Mouse (Mus musculus) midbrain, embryonic 16.5 days (tissue): Measurements from ENCODE around the gene Zzef1. TPM values are rescaled to one million over a fixed set of nuclear protein-coding genes. Genes with fewer than 3 reads are reported as not detected.

Experiments
- ATAC-seq: fragments of 200-750 bp; cut with Nextera tagmentation; 2 replicates; pipeline ENCODE4 v1.8.0; 2017; ENCODE audit warnings: moderate TSS enrichment
- H3K27ac ChIP-seq: fragments of 300-500 bp; sonication (generic); 2 replicates; pipeline ENCODE4 v1.5.1; 2014; ENCODE audit warnings: mild to moderate bottlenecking, low read length, mixed read lengths
- H3K27me3 ChIP-seq: fragments of 300-500 bp; sonication (generic); 2 replicates; pipeline ENCODE4 v1.6.1; 2014; ENCODE audit warnings: low read depth, low read length, mixed read lengths; ENCODE audit not compliant: control insufficient read depth, insufficient read depth
- H3K36me3 ChIP-seq: fragments of 300-500 bp; sonication (generic); 2 replicates; pipeline ENCODE4 v1.6.1; 2014; ENCODE audit warnings: mild to moderate bottlenecking, low read length, moderate library complexity, mixed read lengths; ENCODE audit not compliant: control insufficient read depth, insufficient read depth
- H3K4me1 ChIP-seq: fragments of 300-500 bp; sonication (generic); 2 replicates; pipeline ENCODE4 v1.6.1; 2014; ENCODE audit warnings: mild to moderate bottlenecking, low read length, mixed read lengths; ENCODE audit not compliant: control insufficient read depth, insufficient read depth
- H3K4me2 ChIP-seq: fragments of 300-500 bp; sonication (generic); 2 replicates; pipeline ENCODE4 v1.6.1; 2014; ENCODE audit warnings: mild to moderate bottlenecking, low read length, mixed read lengths
- H3K4me3 ChIP-seq: fragments of 300-500 bp; sonication (generic); 2 replicates; pipeline ENCODE4 v1.5.1; 2014; ENCODE audit warnings: low read depth, mild to moderate bottlenecking, low read length, moderate library complexity, mixed read lengths
- H3K9ac ChIP-seq: fragments of 300-500 bp; sonication (generic); 2 replicates; pipeline ENCODE4 v1.6.1; 2014; ENCODE audit warnings: low read depth, low read length, mixed read lengths
- H3K9me3 ChIP-seq: fragments of 300-500 bp; sonication (generic); replicated peaks from 2 replicates; pipeline ENCODE4 v1.6.1; 2014; ENCODE audit warnings: mild to moderate bottlenecking, low read length, mixed read lengths; ENCODE audit not compliant: control insufficient read depth, poor library complexity, severe bottlenecking
- WGBS: fragments of 180-500 bp; shearing (Covaris S2); extraction: QIAGEN DNeasy Blood & Tissue Kit; methylation state at CpG from one replicate; pipeline ENCODE4 v1.1.7; 2014; 5-methylcytosine and 5-hydroxymethylcytosine counted together
- polyA plus RNA-seq: library from polyadenylated mRNA; unstranded; fragments of >200 nt; fragmentation: Nextera tagmentation; extraction: Ambion mirVana; gene quantifications from 2 replicates; pipeline ENCODE4 v1.2.1, GENCODE M21; 2015

Gene Zzef1
- polyA plus RNA-seq, 1 experiment from 2014 or later = 13.3 TPM

- 82% methylated on average over 1 of the region's 1 CpGs for whole genome bisulfite sequencing
- ATAC-seq = no peak
- Histone ChIP-seq H3K4me2 (no peak overlapping the region), H3K9me3 (no peaks in the 10 kb centered on the region), H3K27ac (no peak overlapping the region), H3K36me3 (peaks cover 41% of the 10 kb centered on the region), H3K4me1 (no peaks in the 10 kb centered on the region), H3K4me3 (no peak overlapping the region), H3K9ac (no peak overlapping the region), H3K27me3 (no peaks in the 10 kb centered on the region)
These were observed 76.0 kb downstream of the Zzef1 start for GRCm38 (mm10) chr11:72872061-72872460.

GRCm38 (mm10) chr11:72892623-72893022 lies 96.6 kb downstream of the Zzef1 start:
- H3K27me3 ChIP-seq = no peaks in the 10 kb centered on the region
- ATAC-seq = no peak
- H3K36me3 ChIP-seq = peaks cover 33% of the 10 kb centered on the region
- no peak overlapping the region for H3K27ac ChIP-seq
- H3K4me3 ChIP-seq = no peak overlapping the region
- no peak overlapping the region for H3K9ac ChIP-seq
- no peaks in the 10 kb centered on the region for H3K4me1 ChIP-seq
- H3K4me2 ChIP-seq = no peak overlapping the region
- WGBS = 88% methylated on average over 1 of the region's 1 CpGs
- no peaks in the 10 kb centered on the region for H3K9me3 ChIP-seq

- Histone ChIP-seq H3K9me3 (no peaks in the 10 kb centered on the region), H3K9ac (no peak overlapping the region), H3K4me2 (no peak overlapping the region), H3K4me1 (no peaks in the 10 kb centered on the region), H3K4me3 (no peak overlapping the region), H3K27ac (no peak overlapping the region), H3K36me3 (peaks cover 44% of the 10 kb centered on the region), H3K27me3 (no peaks in the 10 kb centered on the region)
- no peak for ATAC-seq
- 89% methylated on average over 4 of the region's 4 CpGs for WGBS
These were observed 112.4 kb downstream of the Zzef1 start for GRCm38 (mm10) chr11:72908391-72908790.

- Histone ChIP-seq H3K36me3 (peaks cover 66% of the 10 kb centered on the region), H3K27ac (no peak overlapping the region), H3K27me3 (no peaks in the 10 kb centered on the region), H3K9me3 (no peaks in the 10 kb centered on the region), H3K9ac (no peak overlapping the region), H3K4me2 (no peak overlapping the region), H3K4me3 (no peak overlapping the region), H3K4me1 (no peaks in the 10 kb centered on the region)
- WGBS = 84% methylated on average over 7 of the region's 7 CpGs
- ATAC-seq = no peak
These were observed 121.4 kb downstream of the Zzef1 start for GRCm38 (mm10) chr11:72917299-72917996.

DNA sequence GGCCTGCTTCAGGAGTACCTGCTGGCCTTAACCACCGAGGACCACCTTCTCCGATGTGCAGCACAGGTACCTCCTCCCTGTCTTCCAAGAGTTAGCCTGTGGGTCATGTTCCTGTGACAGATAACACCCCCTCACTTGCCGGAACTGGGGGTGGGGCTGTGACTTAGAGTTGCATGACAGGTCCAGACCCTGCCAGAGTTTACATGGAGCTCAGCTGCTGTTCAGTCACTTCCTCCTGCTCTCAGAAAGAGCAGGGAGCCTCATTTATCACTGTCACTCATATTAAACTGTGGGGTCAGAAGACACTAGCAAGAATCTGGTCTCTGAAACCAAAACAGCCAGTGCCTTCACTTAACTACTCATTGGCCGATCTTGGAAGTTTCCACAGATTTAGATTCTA lies 127.1 kb downstream of the Zzef1 start:
- H3K36me3 ChIP-seq = peaks cover 49% of the 10 kb centered on the region
- 96% methylated on average over 4 of the region's 4 CpGs for WGBS

GRCm38 (mm10) chr11:72924458-72924857 lies 128.4 kb downstream of the Zzef1 start:
- Histone ChIP-seq H3K4me1 (no peaks in the 10 kb centered on the region), H3K36me3 (peaks cover 39% of the 10 kb centered on the region), H3K27me3 (no peaks in the 10 kb centered on the region), H3K9ac (no peak overlapping the region), H3K4me3 (no peak overlapping the region), H3K27ac (no peak overlapping the region), H3K9me3 (no peaks in the 10 kb centered on the region), H3K4me2 (no peak overlapping the region)
- WGBS = 90% methylated on average over 1 of the region's 1 CpGs
- no peak for ATAC-seq

More for the DNA sequence above, 127.1 kb downstream of the Zzef1 start:
- Histone ChIP-seq H3K9me3 (no peaks in the 10 kb centered on the region), H3K9ac (no peak overlapping the region), H3K27ac (no peak overlapping the region), H3K4me2 (no peak overlapping the region), H3K4me3 (no peak overlapping the region), H3K27me3 (no peaks in the 10 kb centered on the region), H3K4me1 (no peaks in the 10 kb centered on the region)
- ATAC-seq = no peak

GRCm38 (mm10) chr11:72925067-72925466 lies 129.0 kb downstream of the Zzef1 start:
- 55% methylated on average over 2 of the region's 2 CpGs for WGBS
- H3K4me1 ChIP-seq = no peaks in the 10 kb centered on the region
- H3K4me2 ChIP-seq = no peak overlapping the region
- H3K36me3 ChIP-seq = peaks cover 34% of the 10 kb centered on the region
- ATAC-seq = no peak
- no peaks in the 10 kb centered on the region for H3K27me3 ChIP-seq
- no peak overlapping the region for H3K4me3 ChIP-seq
- H3K27ac ChIP-seq = no peak overlapping the region
- H3K9ac ChIP-seq = no peak overlapping the region
- no peaks in the 10 kb centered on the region for H3K9me3 ChIP-seq

DNA sequence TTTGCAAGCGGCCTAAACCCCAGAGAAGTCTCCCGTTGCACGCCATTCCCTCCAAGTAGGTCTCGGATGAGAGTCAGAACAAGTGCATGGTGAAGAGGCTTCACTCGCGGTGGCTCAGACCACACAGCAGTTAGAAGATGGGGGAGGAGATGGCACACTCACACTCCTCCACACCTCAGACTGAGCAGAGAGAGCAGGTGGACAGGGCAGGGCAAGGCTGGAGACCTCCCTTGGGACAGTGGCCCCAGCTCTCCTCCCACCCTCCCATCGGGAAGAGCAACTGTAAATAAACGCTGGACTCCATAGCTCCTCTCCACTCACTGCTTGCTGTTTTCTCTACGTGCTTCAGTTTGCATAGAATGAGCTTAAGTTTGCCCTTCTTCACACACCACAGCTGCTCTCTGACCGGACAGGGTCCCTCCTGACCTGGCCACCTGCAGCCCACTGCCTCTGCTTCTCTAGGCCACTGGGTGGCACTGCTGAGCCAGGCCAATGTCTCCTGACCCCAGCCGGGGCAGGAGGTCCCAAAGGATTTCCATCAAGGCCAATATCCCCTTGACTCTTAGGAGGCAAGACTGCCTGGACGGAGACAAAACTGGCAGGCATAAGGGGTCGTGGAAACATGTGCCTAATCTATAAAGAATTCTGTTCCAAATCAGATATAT lies 130.3 kb downstream of the Zzef1 start:
- H3K4me3 ChIP-seq = no peak overlapping the region
- no peaks in the 10 kb centered on the region for H3K27me3 ChIP-seq
- no peak overlapping the region for H3K9ac ChIP-seq
- no peak overlapping the region for H3K4me2 ChIP-seq
- H3K27ac ChIP-seq = no peak overlapping the region
- peaks cover 24% of the 10 kb centered on the region for H3K36me3 ChIP-seq
- peak; percentile 56; the same call in 1 of the 2 replicates for ATAC-seq
- WGBS = 50% methylated on average over 13 of the region's 13 CpGs
- H3K4me1 ChIP-seq = no peaks in the 10 kb centered on the region
- H3K9me3 ChIP-seq = no peaks in the 10 kb centered on the region

DNA sequence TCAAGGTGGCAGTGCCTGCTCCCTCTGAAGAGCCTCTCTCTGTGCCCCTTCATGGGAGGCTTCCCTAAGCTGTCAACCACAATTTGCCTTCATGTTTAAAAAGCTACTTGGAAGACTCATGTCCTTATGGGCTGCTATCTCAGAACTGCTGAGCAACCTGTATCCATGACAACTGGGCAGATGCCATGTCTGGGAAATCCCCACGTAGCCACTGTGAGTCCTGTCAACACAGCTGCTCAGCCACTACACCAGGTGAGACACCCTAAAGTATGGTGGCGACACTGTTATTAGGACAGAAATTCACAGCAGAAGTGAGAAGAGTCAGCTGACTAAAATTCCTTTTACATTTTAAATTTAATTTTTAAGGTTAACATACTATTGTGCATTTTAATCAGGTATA lies 132.5 kb downstream of the Zzef1 start:
- Histone ChIP-seq H3K9me3 (no peaks in the 10 kb centered on the region), H3K27ac (no peak overlapping the region), H3K4me3 (no peak overlapping the region), H3K27me3 (no peaks in the 10 kb centered on the region), H3K4me2 (no peak overlapping the region), H3K36me3 (peaks cover 13% of the 10 kb centered on the region; the same call in 1 of the 2 replicates), H3K9ac (no peak overlapping the region), H3K4me1 (no peaks in the 10 kb centered on the region)
- WGBS = 53% methylated on average over 2 of the region's 2 CpGs
- ATAC-seq = no peak
